Mouse (Mus musculus): ENCODE measurements at regions not wholly inside any gene's neighbourhood (a gene's known extent, or its start where the extent isn't known, plus 50 kb on each side); places are given as distances from the start of the nearest gene placed in this dataset.

GRCm38 (mm10) chr5:45298872-45299271, 151.2 kb downstream of the Qdpr start:
- WGBS: 54% methylated on average over 2 of the region's 2 CpGs
- H3K4me1 ChIP-seq (ENCODE audit: insufficient read depth, low read length): no peaks in the 10 kb centered on the region
- H3K27ac ChIP-seq (ENCODE audit: low read length): no peak overlapping the region
- no peaks in the 10 kb centered on the region for H3K27me3 ChIP-seq (ENCODE audit: insufficient read depth, low read length)
- H3K9me3 ChIP-seq (ENCODE audit: low read length): no peaks in the 10 kb centered on the region
- H3K4me2 ChIP-seq (replicated peaks; ENCODE audit: low read depth, low read length): no peak overlapping the region
- ATAC-seq (ENCODE audit: low FRiP score, low TSS enrichment): no peak
- no peaks in the 10 kb centered on the region for H3K36me3 ChIP-seq (ENCODE audit: insufficient read depth, low read length)
- no peak overlapping the region for H3K4me3 ChIP-seq (ENCODE audit: low read length)
- no peak overlapping the region for H3K9ac ChIP-seq (replicated peaks; ENCODE audit: low read length)

- WGBS: 50% methylated on average over 4 of the region's 4 CpGs
Observed at GRCm38 (mm10) chr5:45295134-45295533, 154.9 kb downstream of the Qdpr start.

GRCm38 (mm10) chr5:45292833-45293546, 157.0 kb downstream of the Qdpr start:
- Histone ChIP-seq H3K27me3 (ENCODE audit: insufficient read depth, low read length) (no peaks in the 10 kb centered on the region), H3K9ac (replicated peaks; ENCODE audit: low read length) (no peak overlapping the region), H3K36me3 (ENCODE audit: insufficient read depth, low read length) (no peaks in the 10 kb centered on the region), H3K4me3 (ENCODE audit: low read length) (no peak overlapping the region), H3K27ac (ENCODE audit: low read length) (peak overlapping the region; percentile 74), H3K4me1 (ENCODE audit: insufficient read depth, low read length) (no peaks in the 10 kb centered on the region), H3K9me3 (ENCODE audit: low read length) (no peaks in the 10 kb centered on the region), H3K4me2 (replicated peaks; ENCODE audit: low read depth, low read length) (no peak overlapping the region)
- 73% methylated on average over 9 of the region's 9 CpGs for WGBS
- no peak for ATAC-seq (ENCODE audit: low FRiP score, low TSS enrichment)

More at GRCm38 (mm10) chr5:45295134-45295533, 154.9 kb downstream of the Qdpr start:
- no peaks in the 10 kb centered on the region for H3K36me3 ChIP-seq (ENCODE audit: insufficient read depth, low read length)
- no peaks in the 10 kb centered on the region for H3K4me1 ChIP-seq (ENCODE audit: insufficient read depth, low read length)
- no peaks in the 10 kb centered on the region for H3K9me3 ChIP-seq (ENCODE audit: low read length)
- no peak overlapping the region for H3K4me2 ChIP-seq (replicated peaks; ENCODE audit: low read depth, low read length)
- no peak overlapping the region for H3K27ac ChIP-seq (ENCODE audit: low read length)
- no peaks in the 10 kb centered on the region for H3K27me3 ChIP-seq (ENCODE audit: insufficient read depth, low read length)
- H3K9ac ChIP-seq (replicated peaks; ENCODE audit: low read length): no peak overlapping the region
- no peak for ATAC-seq (ENCODE audit: low FRiP score, low TSS enrichment)
- no peak overlapping the region for H3K4me3 ChIP-seq (ENCODE audit: low read length)

- WGBS: 70% methylated on average over 1 of the region's 1 CpGs
- Histone ChIP-seq H3K27ac (ENCODE audit: low read length) (no peak overlapping the region; the same call in 1 of the 2 replicates), H3K4me2 (replicated peaks; ENCODE audit: low read depth, low read length) (no peak overlapping the region), H3K9ac (replicated peaks; ENCODE audit: low read length) (no peak overlapping the region), H3K4me1 (ENCODE audit: insufficient read depth, low read length) (no peaks in the 10 kb centered on the region), H3K27me3 (ENCODE audit: insufficient read depth, low read length) (no peaks in the 10 kb centered on the region), H3K9me3 (ENCODE audit: low read length) (no peaks in the 10 kb centered on the region), H3K36me3 (ENCODE audit: insufficient read depth, low read length) (no peaks in the 10 kb centered on the region), H3K4me3 (ENCODE audit: low read length) (no peak overlapping the region)
- ATAC-seq (ENCODE audit: low FRiP score, low TSS enrichment): peak; percentile 79
Observed at GRCm38 (mm10) chr5:45292383-45292782, 157.7 kb downstream of the Qdpr start.

- H3K27me3 ChIP-seq (ENCODE audit: insufficient read depth, low read length): no peaks in the 10 kb centered on the region
- no peaks in the 10 kb centered on the region for H3K36me3 ChIP-seq (ENCODE audit: insufficient read depth, low read length)
- no peak for ATAC-seq (ENCODE audit: low FRiP score, low TSS enrichment)
- H3K9me3 ChIP-seq (ENCODE audit: low read length): no peaks in the 10 kb centered on the region
- no peak overlapping the region for H3K4me2 ChIP-seq (replicated peaks; ENCODE audit: low read depth, low read length)
- H3K27ac ChIP-seq (ENCODE audit: low read length): no peak overlapping the region
- H3K9ac ChIP-seq (replicated peaks; ENCODE audit: low read length): no peak overlapping the region
- WGBS: 96% methylated on average over 1 of the region's 1 CpGs
- H3K4me1 ChIP-seq (ENCODE audit: insufficient read depth, low read length): no peaks in the 10 kb centered on the region
- no peak overlapping the region for H3K4me3 ChIP-seq (ENCODE audit: low read length)
Observed at GRCm38 (mm10) chr5:45291752-45292151, 158.3 kb downstream of the Qdpr start.

GRCm38 (mm10) chr5:45291276-45291675, 158.8 kb downstream of the Qdpr start:
- no peak overlapping the region for H3K27ac ChIP-seq (ENCODE audit: low read length)
- WGBS: 86% methylated on average over 3 of the region's 3 CpGs
- H3K4me3 ChIP-seq (ENCODE audit: low read length): no peak overlapping the region
- no peaks in the 10 kb centered on the region for H3K9me3 ChIP-seq (ENCODE audit: low read length)
- no peaks in the 10 kb centered on the region for H3K27me3 ChIP-seq (ENCODE audit: insufficient read depth, low read length)
- H3K4me1 ChIP-seq (ENCODE audit: insufficient read depth, low read length): no peaks in the 10 kb centered on the region
- no peak for ATAC-seq (ENCODE audit: low FRiP score, low TSS enrichment)
- no peak overlapping the region for H3K4me2 ChIP-seq (replicated peaks; ENCODE audit: low read depth, low read length)
- H3K9ac ChIP-seq (replicated peaks; ENCODE audit: low read length): no peak overlapping the region
- no peaks in the 10 kb centered on the region for H3K36me3 ChIP-seq (ENCODE audit: insufficient read depth, low read length)

- 86% methylated on average over 8 of the region's 8 CpGs for WGBS
- no peaks in the 10 kb centered on the region for H3K36me3 ChIP-seq (ENCODE audit: insufficient read depth, low read length)
- no peak for ATAC-seq (ENCODE audit: low FRiP score, low TSS enrichment)
- H3K4me2 ChIP-seq (replicated peaks; ENCODE audit: low read depth, low read length): no peak overlapping the region
- no peak overlapping the region for H3K27ac ChIP-seq (ENCODE audit: low read length)
- H3K9me3 ChIP-seq (ENCODE audit: low read length): no peaks in the 10 kb centered on the region
- peaks cover 18% of the 10 kb centered on the region for H3K4me1 ChIP-seq (ENCODE audit: insufficient read depth, low read length)
- H3K4me3 ChIP-seq (ENCODE audit: low read length): no peak overlapping the region
- H3K9ac ChIP-seq (replicated peaks; ENCODE audit: low read length): no peak overlapping the region
- H3K27me3 ChIP-seq (ENCODE audit: insufficient read depth, low read length): no peaks in the 10 kb centered on the region
Observed at GRCm38 (mm10) chr5:45286454-45286853, 163.6 kb downstream of the Qdpr start.

- Histone ChIP-seq H3K36me3 (ENCODE audit: insufficient read depth, low read length) (no peaks in the 10 kb centered on the region), H3K9ac (replicated peaks; ENCODE audit: low read length) (no peak overlapping the region), H3K4me3 (ENCODE audit: low read length) (no peak overlapping the region), H3K27ac (ENCODE audit: low read length) (peak overlapping the region; percentile 87), H3K4me2 (replicated peaks; ENCODE audit: low read depth, low read length) (no peak overlapping the region), H3K9me3 (ENCODE audit: low read length) (no peaks in the 10 kb centered on the region), H3K4me1 (ENCODE audit: insufficient read depth, low read length) (peaks cover 18% of the 10 kb centered on the region), H3K27me3 (ENCODE audit: insufficient read depth, low read length) (no peaks in the 10 kb centered on the region)
- ATAC-seq (ENCODE audit: low FRiP score, low TSS enrichment): no peak
Observed at GRCm38 (mm10) chr5:45284680-45285079, 165.4 kb downstream of the Qdpr start.

GRCm38 (mm10) chr5:45283908-45284415, 166.1 kb downstream of the Qdpr start:
- Histone ChIP-seq H3K4me3 (ENCODE audit: low read length) (no peak overlapping the region), H3K9me3 (ENCODE audit: low read length) (no peaks in the 10 kb centered on the region), H3K36me3 (ENCODE audit: insufficient read depth, low read length) (no peaks in the 10 kb centered on the region), H3K27ac (ENCODE audit: low read length) (peak overlapping the region; percentile 85), H3K27me3 (ENCODE audit: insufficient read depth, low read length) (no peaks in the 10 kb centered on the region), H3K4me2 (replicated peaks; ENCODE audit: low read depth, low read length) (no peak overlapping the region), H3K4me1 (ENCODE audit: insufficient read depth, low read length) (peaks cover 22% of the 10 kb centered on the region), H3K9ac (replicated peaks; ENCODE audit: low read length) (no peak overlapping the region)
- WGBS: 62% methylated on average over 2 of the region's 2 CpGs
- ATAC-seq (ENCODE audit: low FRiP score, low TSS enrichment): no peak

- Histone ChIP-seq H3K4me3 (ENCODE audit: low read length) (no peak overlapping the region), H3K9me3 (ENCODE audit: low read length) (no peaks in the 10 kb centered on the region), H3K36me3 (ENCODE audit: insufficient read depth, low read length) (no peaks in the 10 kb centered on the region), H3K27me3 (ENCODE audit: insufficient read depth, low read length) (no peaks in the 10 kb centered on the region), H3K4me1 (ENCODE audit: insufficient read depth, low read length) (peaks cover 31% of the 10 kb centered on the region), H3K9ac (replicated peaks; ENCODE audit: low read length) (0 out of 2 replicates have a peak overlapping the region, but pooled peaks have one; percentile 22), H3K4me2 (replicated peaks; ENCODE audit: low read depth, low read length) (peak overlapping the region; percentile 32; the same call in 1 of the 2 replicates), H3K27ac (ENCODE audit: low read length) (peak overlapping the region; percentile 82)
- peak; percentile 91 for ATAC-seq (ENCODE audit: low FRiP score, low TSS enrichment)
- 23% methylated on average over 9 of the region's 9 CpGs for WGBS
Observed at GRCm38 (mm10) chr5:45282207-45282930, 167.7 kb downstream of the Qdpr start.
